Mouse (Mus musculus): ENCODE data around the gene Mfap1a.

DNA sequence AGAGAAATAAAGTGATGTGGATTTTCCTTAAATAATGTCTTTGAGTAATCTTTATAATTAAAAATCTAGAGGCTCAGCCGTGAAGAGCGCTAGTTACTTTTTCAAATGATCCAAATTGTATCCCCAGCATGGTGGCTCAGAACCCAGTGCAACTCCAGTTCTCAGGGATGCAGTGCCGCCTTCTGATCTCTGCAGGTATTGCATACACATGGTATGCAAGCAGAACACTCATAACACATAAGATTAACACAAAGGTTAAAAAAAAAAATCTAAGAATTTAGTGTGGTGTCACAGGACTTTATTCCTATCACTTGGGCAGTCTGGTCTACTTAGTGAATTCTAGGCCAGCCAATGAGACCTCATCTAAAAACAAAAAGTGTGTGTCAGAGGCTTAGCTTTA lies 38.4 kb upstream of the Mfap1a start:
- TF ChIP-seq CTCF (IDR thresholded peaks at IDR 0.05; ENCODE audit: borderline replicate concordance, control insufficient read depth, extremely low read depth, insufficient read depth, low read length, poor library complexity) = no peak
- TF ChIP-seq POLR2A (IDR thresholded peaks at IDR 0.05; ENCODE audit: control insufficient read depth, extremely low read depth, insufficient read depth, low read length, poor library complexity) = no peak

Data from thymus, adult 2 months (tissue).